Mouse (Mus musculus) kidney, adult 9 months (tissue): ENCODE data around the gene Abl2.
"Not testable (repeated sequence)": the region's sequence is repeated elsewhere in the genome, so short reads cannot be mapped to it uniquely, and the experiment has no call there.

Source experiments
- DNase-seq: peaks from one replicate; pipeline ENCODE4 v3.0.0; 2022

Gene Abl2

DNA sequence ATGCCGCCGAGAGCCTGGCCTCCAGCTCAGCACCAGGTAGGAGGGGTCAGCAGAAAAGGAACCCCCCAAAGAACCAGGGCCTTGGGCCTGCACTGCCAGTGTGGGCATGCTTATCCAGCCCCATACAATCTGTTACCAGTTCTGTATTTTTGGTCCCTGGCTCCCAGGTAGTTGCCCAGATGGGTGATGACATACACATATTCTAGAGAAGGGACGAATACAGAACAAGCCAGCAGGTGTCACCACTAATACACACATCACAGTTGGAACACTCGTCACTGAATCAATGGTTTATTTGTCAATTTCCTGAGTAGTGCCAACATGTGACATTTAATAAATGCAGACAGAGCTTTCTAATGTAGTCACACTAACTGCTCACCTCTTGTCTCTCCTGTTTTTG, 82.0 kb downstream of the Abl2 start:
- peak; percentile 36 for DNase-seq

DNA sequence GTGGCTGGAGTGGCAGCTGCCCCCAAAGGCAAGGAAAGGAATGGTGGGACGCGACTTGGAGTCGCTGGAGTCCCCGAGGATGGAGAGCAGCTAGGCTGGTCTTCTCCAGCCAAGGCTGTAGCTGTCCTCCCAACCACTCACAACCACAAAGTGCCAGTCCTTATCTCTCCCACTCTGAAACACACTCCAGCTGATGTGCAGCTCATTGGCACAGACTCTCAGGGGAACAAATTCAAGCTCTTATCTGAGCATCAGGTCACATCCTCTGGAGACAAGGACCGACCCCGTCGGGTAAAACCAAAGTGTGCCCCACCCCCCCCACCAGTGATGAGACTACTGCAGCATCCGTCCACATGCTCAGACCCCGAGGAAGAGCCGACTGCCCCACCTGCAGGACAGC, 83.2 kb downstream of the Abl2 start:
- no peak for DNase-seq

- no peak for DNase-seq
These were observed 84.2 kb downstream of the Abl2 start for GRCm38 (mm10) chr1:156642813-156643212.

DNA sequence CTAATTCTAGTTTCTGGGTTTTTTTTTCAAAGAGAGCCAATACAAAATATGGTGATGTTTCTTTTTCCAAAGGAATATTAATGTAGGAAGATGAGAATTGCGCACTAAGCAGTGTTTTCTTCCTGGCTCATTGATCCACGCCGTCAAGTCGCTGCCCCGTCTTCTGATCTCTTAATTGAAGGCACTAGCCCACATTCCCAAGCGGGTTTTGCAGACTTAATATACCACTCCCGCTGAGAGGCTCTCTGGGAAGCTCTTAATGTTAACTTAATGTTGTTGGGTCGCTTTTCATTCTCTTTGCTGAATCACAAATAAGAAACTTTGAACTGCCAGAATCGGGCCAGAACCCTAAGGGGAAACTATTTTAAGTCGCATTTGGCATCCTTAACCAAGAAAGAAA, 85.5 kb downstream of the Abl2 start:
- DNase-seq: no peak

GRCm38 (mm10) chr1:156644780-156645523, 86.4 kb downstream of the Abl2 start:
- DNase-seq: peak; percentile 61

DNA sequence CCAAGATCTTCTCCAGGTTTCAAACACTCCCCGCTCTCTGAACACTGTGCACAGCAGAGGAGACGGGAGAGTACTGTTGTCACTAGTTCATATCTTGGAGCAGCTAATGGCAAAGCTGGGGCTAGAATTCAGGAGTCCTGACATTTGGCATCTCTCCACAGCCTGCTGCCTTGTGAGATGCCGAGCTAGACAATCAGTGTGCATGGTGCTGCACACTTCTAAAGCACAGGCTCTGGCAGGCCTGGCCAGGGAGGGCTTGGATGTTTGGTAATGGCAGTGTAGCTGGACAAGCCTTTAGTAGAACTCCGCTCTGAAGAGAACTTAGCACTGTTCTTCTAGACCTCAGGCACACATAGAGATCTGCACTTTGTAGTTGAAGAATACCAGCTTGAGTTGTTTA, 87.4 kb downstream of the Abl2 start:
- no peak for DNase-seq

DNA sequence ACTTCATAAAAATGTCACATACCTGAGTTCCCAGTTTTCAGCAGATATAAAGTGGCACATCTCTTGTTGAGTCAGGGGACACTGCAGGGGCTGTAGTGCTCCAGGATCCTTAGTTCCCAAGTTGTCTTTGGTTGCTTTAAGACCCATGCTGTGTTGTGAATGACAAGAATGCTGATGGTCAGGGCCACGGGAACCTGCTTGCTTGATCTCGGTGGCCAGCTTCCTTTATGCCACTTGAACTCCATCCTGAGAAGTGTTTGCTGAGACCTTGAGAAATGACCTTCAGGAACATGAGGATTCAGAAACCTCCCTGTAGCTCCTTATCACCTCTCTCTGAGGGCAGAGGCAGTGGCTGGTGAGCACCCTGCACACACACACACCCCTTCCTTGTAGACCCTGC, 90.1 kb downstream of the Abl2 start:
- no peak for DNase-seq

DNA sequence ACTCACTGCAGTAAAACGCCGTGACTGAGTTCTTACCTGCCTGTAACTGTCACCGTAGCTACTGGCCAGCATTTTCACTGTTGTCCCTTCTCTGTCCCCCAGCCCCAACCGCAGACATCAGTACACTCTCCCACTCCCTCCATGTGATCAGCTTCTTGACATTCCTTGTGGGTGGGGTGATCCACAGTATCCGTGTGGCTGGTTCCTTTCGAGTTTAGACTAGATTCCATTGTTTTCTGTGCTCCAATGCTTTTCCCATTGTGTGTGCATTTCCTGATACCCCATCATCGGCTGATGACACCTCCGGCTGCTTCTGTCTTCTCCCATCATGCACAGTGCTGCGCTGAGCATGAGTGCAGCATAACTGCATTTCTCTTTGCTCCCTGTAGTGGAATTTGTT, 92.0 kb downstream of the Abl2 start:
- DNase-seq: no peak

GRCm38 (mm10) chr1:156652189-156652822, 93.7 kb downstream of the Abl2 start:
- no peak for DNase-seq

DNA sequence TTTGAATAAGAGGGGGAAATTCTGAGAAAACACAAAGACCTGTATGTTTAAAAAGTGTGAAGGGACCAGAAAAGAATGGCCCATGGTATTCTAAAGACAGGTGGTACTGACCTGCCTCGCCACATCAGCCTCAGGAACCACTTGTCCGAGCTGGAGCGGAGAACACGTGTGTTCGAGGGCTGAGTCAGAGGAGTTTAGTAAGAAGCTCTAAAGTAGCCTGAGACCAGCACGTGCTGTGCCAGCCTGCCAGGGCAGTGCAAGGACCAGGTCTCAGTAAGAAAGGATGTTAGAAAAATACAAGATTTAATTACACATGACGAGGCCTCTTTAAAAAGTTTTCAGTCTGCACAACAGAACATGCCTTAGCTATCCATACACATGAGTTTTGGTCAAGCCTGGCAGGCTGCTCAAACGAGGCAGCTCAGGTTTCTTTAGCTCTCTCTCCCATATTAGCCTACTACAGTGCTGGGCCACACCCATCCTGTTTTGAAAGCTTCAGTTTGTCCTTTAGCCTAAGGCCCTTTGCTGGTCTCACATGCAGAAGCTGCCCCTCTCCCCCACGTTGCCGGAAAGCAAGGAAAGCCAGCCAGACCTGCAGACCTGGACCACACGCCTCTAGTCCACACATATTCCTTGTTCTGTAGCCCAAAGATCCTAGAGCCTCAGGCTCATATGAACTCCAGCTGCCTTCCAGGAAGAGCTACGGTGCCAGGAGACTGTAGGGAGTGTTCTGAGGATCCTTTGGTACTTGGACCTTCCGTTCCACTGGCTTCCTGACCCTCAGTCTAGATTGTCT, 96.3 kb downstream of the Abl2 start:
- DNase-seq: no peak

GRCm38 (mm10) chr1:156657523-156657922, 98.9 kb downstream of the Abl2 start:
- peak; percentile 19 for DNase-seq

- no peak for DNase-seq
These were observed 100.1 kb downstream of the Abl2 start for GRCm38 (mm10) chr1:156658676-156659075.

- peak; percentile 28 for DNase-seq
These were observed 101.5 kb downstream of the Abl2 start for GRCm38 (mm10) chr1:156659906-156660659.

- not testable (repeated sequence) for DNase-seq
These were observed 102.2 kb downstream of the Abl2 start for GRCm38 (mm10) chr1:156660660-156661236.

- DNase-seq: no peak
These were observed 107.2 kb downstream of the Abl2 start for GRCm38 (mm10) chr1:156665777-156666176.

DNA sequence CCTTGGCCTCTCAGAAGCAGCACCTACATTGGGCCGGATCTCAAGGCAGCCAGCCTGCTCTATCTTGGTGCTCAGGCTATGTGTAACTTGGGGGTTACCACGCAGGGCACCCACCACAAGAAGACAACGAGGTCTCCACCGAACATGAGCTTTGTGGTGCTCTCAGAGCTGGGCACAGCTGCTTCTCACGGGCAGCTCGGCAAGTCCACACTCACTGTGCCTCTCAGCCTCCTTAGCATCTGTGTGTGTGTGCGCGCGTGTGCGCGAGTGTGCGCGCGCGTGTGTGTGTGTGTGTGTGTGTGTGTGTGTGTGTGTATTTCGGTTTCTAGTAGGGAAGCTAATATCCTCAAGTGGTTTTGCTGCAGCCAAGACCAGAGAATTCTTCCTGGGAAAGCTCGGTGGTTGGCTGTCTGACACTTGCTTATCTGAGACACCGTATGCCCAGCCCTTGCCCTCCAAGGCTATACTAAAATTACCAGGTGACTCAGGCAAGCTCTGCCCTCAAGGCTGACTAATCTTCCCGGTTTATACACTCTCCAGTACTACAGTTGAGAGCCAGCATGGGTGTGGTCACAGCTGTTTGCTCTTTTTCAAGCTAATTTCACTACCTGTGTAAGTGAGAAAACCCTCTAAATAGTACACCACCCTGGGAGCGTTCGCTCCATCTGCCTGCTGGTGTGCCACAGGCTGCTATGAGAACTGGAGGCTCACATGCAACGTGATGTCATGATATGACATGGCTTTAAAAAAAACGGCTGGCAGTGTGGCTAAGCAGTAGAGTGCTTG, 108.7 kb downstream of the Abl2 start:
- DNase-seq: no peak

- DNase-seq: peak; percentile 54
These were observed 110.0 kb downstream of the Abl2 start for GRCm38 (mm10) chr1:156668602-156669001.

GRCm38 (mm10) chr1:156669208-156669983, 110.8 kb downstream of the Abl2 start:
- DNase-seq: no peak

DNA sequence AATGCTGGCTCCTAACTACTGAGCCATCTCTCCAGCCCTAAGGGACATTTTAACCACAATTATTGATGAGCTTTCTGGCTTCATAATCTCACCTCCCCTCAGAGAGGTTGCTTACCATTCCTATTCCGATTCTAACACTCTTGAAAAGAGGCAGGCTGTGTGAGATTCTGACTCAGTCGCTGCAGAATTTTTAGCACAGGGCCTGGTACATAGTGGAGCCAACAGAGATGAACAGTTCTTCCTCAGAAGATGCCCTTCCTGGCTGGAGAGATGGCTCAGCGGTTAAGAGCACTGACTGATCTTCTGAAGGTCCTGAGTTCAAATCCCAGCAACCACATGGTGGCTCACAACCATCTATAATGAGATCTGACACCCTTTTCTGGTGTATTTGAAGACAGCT, 113.3 kb downstream of the Abl2 start:
- DNase-seq: no peak

DNA sequence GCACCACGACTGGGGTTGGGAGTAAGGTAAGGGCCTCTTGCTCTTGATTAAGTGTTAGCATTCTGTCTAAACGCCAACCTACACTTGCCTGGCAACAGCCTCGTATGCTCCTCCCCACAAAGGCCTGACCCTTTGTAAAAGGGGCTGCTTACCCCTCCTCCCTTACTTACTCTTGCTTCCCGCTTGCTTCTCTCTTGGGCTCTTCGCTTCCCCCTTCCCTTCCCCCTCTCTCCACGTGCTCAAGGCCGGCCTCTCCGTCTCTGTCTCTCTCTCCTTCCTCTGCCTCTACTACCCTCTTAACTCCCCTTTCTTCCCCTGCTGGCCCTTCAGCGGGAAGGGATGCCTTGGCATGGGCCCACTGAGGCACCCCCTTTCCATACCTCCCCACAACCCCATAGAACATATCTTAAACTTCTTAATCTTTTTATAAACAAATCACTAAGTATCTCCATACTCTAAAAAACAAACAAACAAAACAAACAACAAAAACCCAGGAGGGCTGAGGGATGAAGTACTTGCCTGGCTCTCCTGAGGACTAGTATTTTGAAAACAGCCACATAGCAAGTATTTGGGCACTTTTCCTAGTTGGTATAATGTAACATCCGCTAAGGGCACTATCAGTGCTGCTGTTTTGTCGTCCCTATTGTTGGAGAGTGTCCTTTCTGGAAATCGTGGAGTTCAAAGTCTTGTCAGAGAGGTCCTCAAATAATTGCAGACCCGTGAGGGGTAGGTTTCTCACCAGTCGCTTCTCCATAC, 114.3 kb downstream of the Abl2 start:
- peak; percentile 18 for DNase-seq
